Mouse (Mus musculus): ENCODE data around the gene Sec61b.

GRCm38 (mm10) chr4:47438956-47439355 is 35.5 kb upstream of the Sec61b start:
- TF ChIP-seq CTCF (IDR thresholded peaks at IDR 0.05; ENCODE audit: extremely low read depth, insufficient read depth, insufficient read length, insufficient replicate concordance) (no peak), POLR2A (IDR thresholded peaks at IDR 0.05; ENCODE audit: low read depth, low read length) (no peak)
